Mouse (Mus musculus) ES-CJ7 (cell line): Measurements from ENCODE around the gene Pkp4.

Experiments
- DNase-seq: peaks from one replicate; pipeline ENCODE4 v3.0.0; 2011; ENCODE audit warnings: low read depth, low spot score

The Pkp4 gene

DNA sequence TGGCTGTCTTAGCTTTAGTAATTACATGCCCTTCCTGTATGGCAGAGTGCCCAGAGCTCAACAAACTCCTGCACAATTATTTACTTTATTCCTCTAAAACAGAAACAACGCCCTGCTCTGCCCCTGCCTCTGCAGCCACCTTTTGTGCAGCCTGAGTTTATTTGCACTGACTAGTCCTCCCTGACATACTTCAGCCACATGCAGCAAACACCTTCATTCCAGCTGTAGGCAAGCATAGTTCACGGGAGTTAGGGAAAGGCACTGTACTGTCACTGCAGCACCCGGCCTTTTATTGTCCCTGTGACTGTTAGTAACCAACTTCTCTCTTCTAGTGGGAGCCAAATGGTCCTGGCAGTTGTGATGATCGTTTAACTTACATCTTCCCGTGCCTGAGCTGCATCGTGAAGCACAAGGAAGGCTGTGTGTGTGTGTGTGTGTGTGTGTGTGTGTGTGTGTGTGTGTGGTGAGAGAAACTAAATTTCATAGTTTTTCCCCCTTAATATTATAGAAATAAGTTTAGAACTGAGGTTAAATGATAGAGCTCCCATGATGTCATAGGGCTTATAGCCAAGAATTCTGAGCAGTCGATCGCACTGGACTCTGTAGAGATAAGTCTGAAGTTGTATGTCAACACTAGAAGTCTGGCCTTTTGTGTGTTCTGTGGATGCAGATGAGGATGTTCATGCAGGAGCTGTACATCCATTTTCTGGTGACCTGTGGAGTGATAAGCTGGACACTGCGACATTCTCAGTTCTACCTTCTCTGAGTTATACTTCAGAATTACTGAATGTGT is 59.5 kb downstream of the Pkp4 start:
- no peak for DNase-seq

- no peak for DNase-seq
Observed at GRCm38 (mm10) chr2:59226383-59226782, 65.7 kb downstream of the Pkp4 start.

- DNase-seq = no peak
Observed at GRCm38 (mm10) chr2:59227011-59227410, 66.4 kb downstream of the Pkp4 start.

- DNase-seq = no peak
Observed at GRCm38 (mm10) chr2:59227508-59228263, 67.0 kb downstream of the Pkp4 start.

DNA sequence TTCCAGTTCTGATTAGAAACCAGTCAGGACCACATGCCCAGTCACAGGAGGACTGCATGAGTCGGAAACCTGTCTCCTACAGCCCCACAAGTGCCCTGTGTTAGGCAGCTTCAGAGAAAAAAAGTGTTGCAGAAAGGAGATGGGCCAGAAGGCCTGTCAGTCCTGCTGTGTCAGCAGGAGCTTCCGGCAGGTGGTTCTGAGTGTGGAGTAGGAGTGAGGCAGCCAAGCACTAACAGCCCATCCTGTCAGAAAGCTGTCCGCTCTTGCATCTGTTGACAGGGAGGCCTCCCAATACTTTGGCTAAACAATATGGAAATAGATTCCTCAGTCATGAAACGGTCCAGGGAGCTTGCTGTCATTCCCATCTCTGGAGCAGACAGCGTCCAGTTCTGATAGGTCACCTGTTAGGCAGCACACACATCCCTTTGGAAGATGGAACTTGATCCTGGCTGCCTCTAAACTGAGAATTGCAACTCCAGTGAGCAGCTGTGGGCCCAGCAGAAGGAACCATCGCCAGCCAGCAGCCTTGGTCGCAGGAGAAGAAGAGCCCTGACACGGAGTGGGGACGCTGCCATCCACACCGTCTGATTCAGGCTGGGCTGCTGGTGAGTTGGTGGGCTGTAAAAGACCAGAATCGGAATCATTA is 68.7 kb downstream of the Pkp4 start:
- DNase-seq = peak; percentile 22

- peak; percentile 84 for DNase-seq
Observed at GRCm38 (mm10) chr2:59230656-59231055, 70.0 kb downstream of the Pkp4 start.

DNA sequence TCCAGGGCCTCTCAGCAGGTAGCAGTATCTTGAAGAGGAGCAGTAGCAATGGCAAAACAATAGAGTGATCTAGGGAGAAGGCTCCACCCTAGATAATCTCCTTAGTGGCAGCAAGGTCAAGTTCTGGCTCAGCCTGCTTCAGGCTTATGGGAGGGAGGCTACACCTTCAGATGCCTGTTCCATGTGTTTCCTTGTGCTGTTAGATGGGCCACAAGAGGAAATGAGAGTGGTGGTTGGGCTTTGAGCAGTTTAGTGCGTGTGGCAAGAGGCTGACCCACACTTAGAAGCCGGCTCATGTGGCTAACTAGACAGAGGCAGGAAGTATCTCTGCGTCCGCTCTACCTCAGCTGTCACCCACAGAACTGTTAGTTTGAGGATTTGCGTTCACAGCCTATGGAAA is 70.9 kb downstream of the Pkp4 start:
- peak; percentile 94 for DNase-seq

- DNase-seq = no peak
Observed at GRCm38 (mm10) chr2:59233294-59233923, 72.8 kb downstream of the Pkp4 start.

- DNase-seq = no peak
Observed at GRCm38 (mm10) chr2:59233936-59234335, 73.3 kb downstream of the Pkp4 start.

GRCm38 (mm10) chr2:59234537-59234936 is 73.9 kb downstream of the Pkp4 start:
- DNase-seq = no peak

DNA sequence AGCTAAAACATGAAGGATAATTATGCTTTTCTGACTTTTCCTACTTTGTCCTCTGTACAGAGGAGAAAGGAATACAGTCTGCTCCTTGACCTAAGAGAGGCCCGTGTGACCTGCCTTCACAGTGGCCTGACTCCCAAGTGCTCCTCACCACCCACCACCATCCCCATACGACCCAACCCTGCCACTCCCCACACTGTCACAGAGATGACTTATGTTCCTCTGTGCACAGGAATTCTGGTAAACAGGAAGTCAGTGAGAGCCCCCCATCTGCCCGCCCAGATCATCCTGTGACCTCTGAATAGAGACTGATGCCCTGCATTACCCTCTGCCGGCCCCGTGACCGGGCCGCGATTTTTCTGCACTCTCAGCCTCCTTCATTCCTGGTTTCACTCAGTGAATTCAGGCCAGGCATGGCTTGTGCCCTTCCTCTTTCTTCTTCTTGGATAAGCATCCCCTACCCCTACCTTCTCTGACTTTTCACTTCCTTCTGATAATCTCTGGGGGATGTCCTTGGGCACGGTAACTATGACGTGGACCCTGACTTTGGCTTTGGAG is 79.3 kb downstream of the Pkp4 start:
- DNase-seq = peak; percentile 13

- no peak for DNase-seq
Observed at GRCm38 (mm10) chr2:59242117-59242516, 81.5 kb downstream of the Pkp4 start.

DNA sequence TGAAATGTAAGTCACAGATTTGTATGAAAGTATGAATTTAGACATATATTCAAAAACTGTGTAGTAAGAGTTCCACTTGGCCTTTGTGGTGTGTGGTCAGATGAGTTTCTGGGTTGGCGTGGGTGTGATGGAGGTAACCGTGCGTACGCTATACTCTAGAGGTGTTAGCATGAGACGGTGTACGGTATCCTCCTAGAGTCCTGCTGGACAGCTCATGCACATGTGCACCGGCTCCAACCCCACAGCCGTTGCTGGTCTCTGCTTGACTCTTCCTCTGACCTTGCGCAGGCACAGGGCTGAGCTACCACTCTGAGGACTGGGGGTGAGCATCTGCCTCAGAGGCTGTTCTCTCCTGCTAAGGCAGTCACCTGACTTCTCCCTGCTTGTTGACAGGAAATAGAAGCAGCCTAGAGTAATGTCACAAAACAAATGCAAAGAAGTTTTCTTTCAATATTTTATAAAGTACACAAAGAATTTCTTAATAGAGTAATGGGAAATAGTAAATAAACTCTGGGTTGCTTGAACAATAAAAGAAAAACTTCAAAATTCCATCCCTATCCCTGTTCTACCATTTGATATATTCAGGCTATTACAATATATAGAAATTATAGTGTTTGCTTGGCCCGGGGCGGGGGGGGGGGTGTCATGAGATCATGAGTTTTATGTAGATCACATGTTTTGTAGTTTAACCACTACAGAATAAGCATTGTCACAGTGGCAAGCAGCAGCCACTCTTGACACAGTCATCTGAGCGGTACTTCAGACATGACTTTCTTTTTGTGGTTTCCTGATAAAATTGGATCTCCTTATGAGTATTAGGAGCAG is 83.8 kb downstream of the Pkp4 start:
- no peak for DNase-seq

- no peak for DNase-seq
Observed at GRCm38 (mm10) chr2:59245098-59245388, 84.4 kb downstream of the Pkp4 start.

GRCm38 (mm10) chr2:59248806-59249205 is 88.2 kb downstream of the Pkp4 start:
- DNase-seq = no peak

DNA sequence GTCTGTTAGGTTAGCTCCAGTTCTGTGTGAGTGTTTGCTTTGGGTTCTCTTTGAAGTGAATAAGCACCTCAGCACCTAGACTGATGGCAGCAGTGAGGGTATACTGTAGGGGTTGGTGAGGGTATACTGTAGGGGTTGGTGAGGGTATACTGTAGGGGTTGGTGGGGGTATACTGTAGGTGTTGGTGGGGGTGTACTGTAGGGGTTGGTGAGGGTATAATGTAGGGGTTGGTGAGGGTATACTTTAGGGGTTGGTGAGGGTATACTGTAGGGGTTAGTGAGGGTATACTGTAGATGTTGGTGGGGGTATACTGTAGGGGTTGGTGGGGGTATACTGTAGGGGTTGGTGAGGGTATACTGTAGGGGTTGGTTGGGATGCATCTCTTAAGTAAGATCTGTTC is 92.2 kb downstream of the Pkp4 start:
- no peak for DNase-seq

DNA sequence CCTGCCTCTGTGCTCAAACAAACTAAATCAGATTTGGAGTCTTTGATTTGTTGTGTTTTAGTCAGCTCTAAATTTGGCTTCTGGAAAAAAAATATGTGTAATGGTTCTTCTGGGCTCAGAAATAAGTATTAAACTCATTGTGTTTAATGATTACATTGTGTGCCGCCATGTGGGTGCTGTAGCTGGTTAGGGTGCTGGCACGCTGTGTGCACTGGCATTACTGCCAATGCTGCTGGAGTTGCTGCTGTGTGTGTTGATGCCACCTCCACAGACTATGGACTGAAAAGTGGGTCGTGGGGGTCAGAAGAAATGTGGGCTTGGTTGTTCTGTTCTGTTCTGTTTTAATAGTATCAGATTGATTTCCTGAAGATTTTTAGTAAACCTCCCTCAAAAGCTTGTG is 92.8 kb downstream of the Pkp4 start:
- no peak for DNase-seq

DNA sequence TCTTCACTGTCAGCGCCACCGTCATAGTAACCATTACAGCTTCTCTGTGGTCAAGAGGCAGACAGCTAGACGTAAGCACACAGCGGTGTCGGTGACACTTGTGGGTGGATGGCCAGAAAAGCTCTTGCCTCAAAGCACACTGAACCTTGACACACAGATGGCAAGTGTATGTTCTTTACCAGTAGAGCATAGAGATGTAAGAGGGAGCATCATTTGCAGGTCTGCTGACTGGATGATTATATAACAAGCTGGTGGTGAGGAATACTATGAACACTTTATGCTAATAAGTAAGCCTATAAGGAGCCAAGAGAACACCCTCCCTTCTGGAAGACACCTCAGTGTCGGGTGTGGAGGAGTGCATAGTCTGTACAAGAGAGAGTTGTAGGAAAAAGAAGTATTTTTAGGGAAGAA is 98.2 kb downstream of the Pkp4 start:
- no peak for DNase-seq

DNA sequence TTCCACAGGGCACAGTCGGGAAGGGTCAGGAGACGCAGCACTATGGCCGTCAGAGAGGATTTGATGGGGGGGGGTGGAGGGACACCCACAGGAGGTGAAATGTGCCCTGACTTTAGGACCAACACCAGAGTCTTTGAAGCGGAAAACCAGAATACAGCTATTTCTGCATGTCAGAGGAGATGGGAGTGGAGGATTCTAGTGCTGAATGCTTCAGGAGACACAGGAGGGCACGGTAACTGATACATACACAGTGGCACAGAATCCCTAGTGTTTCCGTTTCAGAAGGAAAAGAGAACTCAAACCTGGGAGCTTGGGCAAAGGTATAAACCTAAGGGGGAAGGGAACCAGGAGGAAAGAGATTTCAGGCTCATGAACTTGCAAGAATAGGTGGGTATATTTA is 98.7 kb downstream of the Pkp4 start:
- DNase-seq = no peak

DNA sequence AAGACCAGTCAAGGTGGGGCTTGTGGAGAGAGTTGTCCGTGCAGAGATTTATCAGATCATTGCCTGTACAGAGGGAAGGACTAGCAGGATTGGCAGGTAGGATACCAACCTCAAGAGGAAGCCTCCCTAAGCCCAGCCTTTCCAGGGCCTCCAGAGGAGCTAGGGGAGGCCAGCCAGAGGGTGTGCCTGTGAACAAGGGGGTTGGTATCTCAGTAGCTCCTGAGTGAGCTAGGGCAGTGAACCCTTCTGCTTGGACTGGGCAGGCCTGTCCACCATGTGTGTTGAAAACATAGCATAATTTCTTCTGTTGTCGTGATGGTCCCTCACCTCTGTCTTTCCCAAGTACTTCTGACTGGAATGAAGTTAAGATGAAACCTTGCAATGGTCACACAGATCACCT is 100.6 kb downstream of the Pkp4 start:
- DNase-seq = no peak

DNA sequence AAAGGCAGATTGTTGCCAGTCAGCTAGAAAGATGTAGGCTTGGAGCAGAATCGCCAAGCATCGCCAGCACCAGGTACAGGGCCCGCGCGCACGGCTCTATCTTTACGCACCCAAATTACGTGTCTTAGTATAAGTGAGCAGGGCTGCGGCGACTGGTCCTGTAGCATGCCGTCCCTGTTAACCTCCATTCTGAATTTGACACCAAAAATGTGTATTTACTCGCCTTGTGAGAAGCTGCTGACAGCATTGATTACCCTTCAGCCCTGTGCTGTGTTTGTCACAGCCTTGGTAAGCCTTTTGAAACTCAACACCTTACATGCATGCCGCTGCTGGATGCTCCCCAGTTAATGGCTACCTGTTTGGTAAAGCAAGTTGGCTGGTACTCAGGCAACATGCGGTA is 105.8 kb downstream of the Pkp4 start:
- no peak for DNase-seq
